Mouse (Mus musculus): ENCODE measurements around the gene Arl10.

DNA sequence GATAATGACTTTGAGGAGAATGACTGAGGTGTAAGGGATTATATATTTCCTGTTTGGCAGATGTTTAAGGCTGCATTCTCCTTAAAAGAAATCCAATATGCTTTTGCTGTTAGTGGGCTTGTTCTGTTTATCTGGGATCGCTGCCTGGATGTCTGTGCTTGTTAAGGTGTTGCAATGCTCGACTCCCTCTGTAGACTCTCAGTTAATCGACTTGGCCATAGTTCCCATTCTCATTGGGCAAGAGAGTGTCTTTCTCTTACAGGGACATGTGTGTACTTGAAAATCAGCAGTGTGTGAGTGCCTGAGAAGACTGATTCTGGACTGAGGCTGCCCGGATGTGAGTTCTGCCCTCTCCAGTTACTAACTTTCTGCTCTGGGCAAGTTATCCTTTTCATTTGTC, 54.3 kb downstream of the Arl10 start:
- TF ChIP-seq POU5F1 (IDR thresholded peaks at IDR 0.05; ENCODE audit: borderline replicate concordance, low read length), result no peak
- TF ChIP-seq CTCF (conservative IDR thresholded peaks at IDR 0.05; ENCODE audit: low read length), result no peak
- TF ChIP-seq NANOG (IDR thresholded peaks at IDR 0.05; ENCODE audit: borderline replicate concordance, low read length), result no peak

Measured in E14TG2a.4 (cell line).